Mouse (Mus musculus) gastrocnemius, postnatal 4 days (tissue): ENCODE results near the gene Gpr137. TPM values are rescaled to one million over a fixed set of nuclear protein-coding genes. Genes with fewer than 3 reads are reported as not detected.
A peak's percentile ranks its signal among the peaks of the same experiment; 100 is the strongest.
"Not testable (repeated sequence)": the region's sequence is repeated elsewhere in the genome, so short reads cannot be mapped to it uniquely, and the experiment has no call there.

Experiments
- DNase-seq, 2 experiments: peaks; one replicate each; pipeline ENCODE4 v3.0.0; 2021 to 2022; ENCODE audit warnings: low spot score in 2 of 2, mixed read lengths in 2 of 2
- microRNA-seq: library from miRNA; unstranded; fragments of <30 nt; microRNA quantifications from one replicate; pipeline ENCODE4 v1.2.0, GENCODE M21; 2021
- total RNA-seq, 2 experiments: library from RNA; stranded (reverse); gene quantifications; 2 replicates each; pipeline ENCODE4 v1.2.3; 2021

Gene Gpr137
- total RNA-seq, 2 experiments from 2014 or later = 13.7 to 14.4 TPM

- DNase-seq = no peak
Observed at GRCm38 (mm10) chr19:6909021-6909420, 33.3 kb downstream of the Gpr137 start.

DNA sequence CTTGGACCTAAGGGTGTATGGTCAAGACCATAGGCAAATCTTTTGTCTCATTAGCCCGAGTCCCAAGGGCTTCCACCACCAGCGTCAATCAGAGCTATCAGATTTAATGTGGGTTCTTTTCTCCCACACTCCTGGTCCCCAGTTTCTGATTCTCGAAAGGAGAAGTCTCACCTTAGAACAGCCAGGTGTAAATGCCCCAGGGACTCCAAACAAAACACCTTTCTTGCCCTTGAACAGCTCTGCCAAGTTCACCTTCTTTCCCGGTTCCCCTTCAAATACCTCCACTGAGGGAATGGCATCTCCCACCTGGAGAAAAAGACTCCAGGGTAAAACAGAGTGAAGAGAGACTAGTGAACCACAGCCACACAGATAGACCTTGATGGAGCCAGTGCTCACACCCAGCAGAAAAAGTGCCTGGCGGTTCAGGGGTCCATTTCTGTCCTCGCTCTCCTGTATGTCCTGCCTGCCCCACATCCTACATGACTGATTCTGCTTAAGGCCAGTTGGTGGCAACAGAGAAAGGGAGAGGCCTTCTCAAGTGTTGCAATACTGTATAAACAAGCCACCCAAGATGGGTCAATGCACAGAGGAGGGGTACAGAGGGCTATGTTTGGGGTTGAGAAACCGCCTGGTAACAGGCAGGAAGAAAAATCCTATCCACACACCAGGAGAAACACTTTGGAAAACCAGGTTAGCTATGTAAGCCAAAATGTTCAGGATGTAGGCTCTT lies 34.3 kb downstream of the Gpr137 start:
- no peak for DNase-seq

DNA sequence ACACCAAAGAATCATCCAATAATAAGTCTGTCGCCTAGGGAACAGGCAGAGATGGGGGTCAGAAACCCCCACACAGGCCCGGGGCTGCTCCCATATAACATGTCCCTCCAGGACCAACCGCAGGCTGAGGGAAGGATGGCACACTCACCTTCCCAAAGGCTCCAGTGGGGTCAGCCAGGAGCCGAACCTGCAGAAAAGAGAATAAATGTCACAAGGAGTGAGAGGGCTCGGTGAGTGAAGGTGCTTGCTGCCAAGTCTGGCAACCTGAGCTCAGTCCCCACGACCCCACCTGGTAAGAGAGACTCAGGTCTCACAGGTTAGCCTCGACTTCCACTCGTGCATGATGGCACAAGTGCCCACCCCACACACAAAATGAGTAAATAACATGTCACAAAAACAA lies 35.2 kb downstream of the Gpr137 start:
- no peak for DNase-seq

GRCm38 (mm10) chr19:6906199-6906598 lies 36.1 kb downstream of the Gpr137 start:
- DNase-seq = no peak

DNA sequence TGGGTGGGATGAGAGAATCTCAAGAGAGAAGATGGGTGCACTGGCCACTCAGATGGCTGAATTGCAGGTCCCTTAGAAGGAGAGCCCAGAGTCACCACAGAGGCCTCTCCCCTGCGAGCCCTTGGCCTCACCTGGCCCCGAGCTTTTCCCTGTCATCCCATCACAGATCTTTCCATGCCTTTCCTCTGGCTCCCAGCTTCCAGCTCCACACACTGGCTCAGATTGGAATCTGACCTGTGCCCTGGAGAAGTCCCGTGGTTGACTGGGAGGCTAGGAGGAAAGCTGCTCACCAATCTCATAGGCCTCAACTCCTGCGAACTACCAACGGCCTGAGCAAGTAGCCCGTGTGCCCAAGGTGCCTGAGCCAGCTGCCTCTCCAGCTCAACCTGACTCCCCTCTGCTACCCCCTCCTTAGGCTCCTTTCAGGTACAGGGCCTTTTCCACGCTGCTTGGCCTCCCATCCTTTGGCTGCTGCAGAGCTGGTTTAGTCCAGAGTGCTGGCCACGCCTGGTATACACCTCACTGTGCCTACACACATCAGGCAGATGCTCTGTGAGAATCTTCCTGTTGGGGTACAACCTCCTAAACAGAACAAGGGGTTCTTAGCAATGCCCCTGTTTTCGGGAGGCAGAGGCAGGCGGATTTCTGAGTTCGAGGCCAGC lies 36.7 kb downstream of the Gpr137 start:
- DNase-seq = no peak

- no peak for DNase-seq
Observed at GRCm38 (mm10) chr19:6904846-6905245, 37.4 kb downstream of the Gpr137 start.

GRCm38 (mm10) chr19:6903031-6903430 lies 39.2 kb downstream of the Gpr137 start:
- DNase-seq = no peak

GRCm38 (mm10) chr19:6899641-6900040 lies 42.6 kb downstream of the Gpr137 start:
- DNase-seq = no peak

GRCm38 (mm10) chr19:6895608-6896305 lies 46.5 kb downstream of the Gpr137 start:
- DNase-seq = not testable (repeated sequence)

GRCm38 (mm10) chr19:6893731-6894451 lies 48.4 kb downstream of the Gpr137 start:
- DNase-seq = no peak

DNA sequence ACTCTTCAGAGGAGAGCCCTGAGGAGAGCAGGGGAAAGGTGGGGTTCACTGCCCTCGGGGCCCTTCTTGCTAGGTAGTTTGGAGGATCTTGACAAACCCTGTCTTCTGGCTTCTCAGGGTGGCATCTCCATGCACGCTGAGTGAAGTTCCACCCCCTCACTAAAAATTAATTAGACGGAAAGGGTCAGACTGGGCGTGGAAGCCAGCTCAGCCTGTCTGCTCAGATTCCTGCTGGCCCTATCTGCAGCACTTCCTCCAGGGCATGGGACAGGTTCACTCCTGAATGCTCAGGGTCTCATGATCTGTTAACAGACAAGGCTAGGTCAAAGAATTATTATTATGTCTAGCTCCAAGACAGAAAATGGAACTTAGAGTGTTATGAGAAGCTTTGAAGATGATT lies 49.8 kb downstream of the Gpr137 start:
- no peak for DNase-seq

Small RNA genes within 50 kb of the gene (microRNA-seq; reads per million reads assigned to microRNA genes)
- 2.1 reads per million, percentile 2 among the genes with 10 or more reads in this experiment for gene Mir6990

Other genes starting within 250 kb of the Gpr137 start
- 10 to 100 TPM; 17.8 to 18.7 TPM for gene Rps6ka4, start 101.8 kb downstream of the Gpr137 start, total RNA-seq
- 1 to 10 TPM; 1.3 to 2.9 TPM for gene Ccdc88b, start 84.3 kb downstream of the Gpr137 start, total RNA-seq
- gene Trmt112, start 32.8 kb downstream of the Gpr137 start, total RNA-seq = 10 to 100 TPM; 54.7 to 56.4 TPM
- 100 to 1,000 TPM; 137 to 142 TPM for gene Prdx5, start 32.4 kb downstream of the Gpr137 start, total RNA-seq
- 10 to 100 TPM; 44.1 to 44.7 TPM for gene Esrra, start 20.7 kb downstream of the Gpr137 start, total RNA-seq
- not detected for gene Catsperz, start 17.1 kb downstream of the Gpr137 start, total RNA-seq
- gene Kcnk4, start 8.0 kb downstream of the Gpr137 start, total RNA-seq = under 1 TPM in 1 of 2 experiments, not detected in 1; 0.39 TPM
- 10 to 100 TPM; 31.6 to 34.4 TPM for gene Bad, start 619 bp downstream of the Gpr137 start, total RNA-seq
- 100 to 1,000 TPM; 364 to 392 TPM for gene Ppp1r14b, start 32.5 kb upstream of the Gpr137 start, total RNA-seq
- 10 to 100 TPM; 22.2 to 23.9 TPM for gene Plcb3, start 34.0 kb upstream of the Gpr137 start, total RNA-seq
- gene Fkbp2, start 38.0 kb upstream of the Gpr137 start, total RNA-seq = 10 to 100 TPM; 25.3 to 28.6 TPM
- 10 to 100 TPM; 68.0 to 73.0 TPM for gene Vegfb, start 45.2 kb upstream of the Gpr137 start, total RNA-seq
- gene Dnajc4, start 50.1 kb upstream of the Gpr137 start, total RNA-seq = 10 to 100 TPM; 32.3 to 34.2 TPM
- 10 to 100 TPM; 17.1 to 23.6 TPM for gene Nudt22, start 53.6 kb upstream of the Gpr137 start, total RNA-seq
- 10 to 100 TPM; 18.4 to 19.5 TPM for gene Trpt1, start 53.7 kb upstream of the Gpr137 start, total RNA-seq
- gene Fermt3, start 77.0 kb upstream of the Gpr137 start, total RNA-seq = 1 to 10 TPM; 5.3 to 5.4 TPM
- gene Stip1, start 97.5 kb upstream of the Gpr137 start, total RNA-seq = 100 to 1,000 TPM; 122 to 129 TPM
- 100 to 1,000 TPM; 233 to 237 TPM for gene Macrod1, start 114.3 kb upstream of the Gpr137 start, total RNA-seq
- 1 to 10 TPM in 1 of 2 experiments, under 1 TPM in 1; 0.91 to 1.4 TPM for gene Flrt1, start 163.2 kb upstream of the Gpr137 start, total RNA-seq